Mouse (Mus musculus) Patski (cell line): ENCODE measurements at regions not wholly inside any gene's neighbourhood (a gene's known extent, or its start where the extent isn't known, plus 50 kb on each side); places are given as distances from the start of the nearest gene placed in this dataset.
A peak's percentile ranks its signal among the peaks of the same experiment; 100 is the strongest.

Experiments
- ATAC-seq: fragments of 100-300 bp; one replicate; pipeline ENCODE4 v1.8.0; 2021
- CTCF ChIA-PET: fragments of 350-600 bp; sonication (Branson Sonifier 250); formaldehyde crosslinking; loops from one replicate; lab custom pipeline; 2022; ENCODE audit warnings: inconsistent platforms; lab: Charles Lee
- POLR2A ChIA-PET: fragments of 350-600 bp; sonication (Branson Sonifier 250); formaldehyde crosslinking; loops from one replicate; lab custom pipeline; 2022; ENCODE audit warnings: antibody characterized with exemption, inconsistent platforms; lab: Charles Lee
- DNase-seq: peaks from one replicate; pipeline ENCODE4 v3.0.0-alpha.2; 2011; ENCODE audit warnings: low read depth, low spot score
- H3K27me3 ChIP-seq: fragments of 371-371 bp; one replicate; pipeline ENCODE4 v1.5.1; 2021
- CTCF ChIP-seq: fragments of 100-300 bp; IDR thresholded peaks from one replicate; pipeline ENCODE4 v1.5.1; 2021
- in situ Hi-C: fragments of 300-500 bp; cut with MboI; formaldehyde crosslinking; loops from 3 replicates; pipeline ENCODE4 v1.11.1; 2018; ENCODE audit warnings: low pct_unique_long_range_greater_than_20kb, mixed read lengths

- POLR2A ChIA-PET: no interaction called here
- no peak for DNase-seq
- ATAC-seq: no peak
- in situ Hi-C loops: no loop called here
- TF ChIP-seq CTCF: no peak
- CTCF ChIA-PET: no interaction called here
- peaks cover 25% of the 10 kb centered on the region for H3K27me3 ChIP-seq
These were observed 202.5 kb downstream of the Arhgef10l start for GRCm38 (mm10) chr4:140463296-140463695.

DNA sequence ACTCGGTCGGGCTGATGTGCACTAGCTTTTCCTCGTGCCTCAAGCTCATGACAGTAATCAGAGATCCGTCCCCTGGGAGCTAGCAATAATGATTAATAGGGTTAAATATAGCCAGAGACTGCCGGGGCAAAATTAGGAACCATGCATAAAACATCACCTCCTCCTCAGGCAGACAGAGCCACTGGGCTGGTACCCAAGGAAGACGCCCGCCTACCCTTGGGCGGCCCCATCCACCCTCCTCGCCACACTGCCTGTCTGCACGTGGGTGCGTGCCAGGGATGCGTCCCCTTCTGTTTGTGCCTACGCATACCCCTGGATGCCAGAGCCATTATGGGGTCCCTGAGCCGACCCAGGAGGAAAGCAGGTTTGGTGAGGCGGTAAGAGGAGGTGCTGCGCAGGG lies 204.5 kb downstream of the Arhgef10l start:
- ATAC-seq (no peak), DNase-seq (no peak)
- POLR2A ChIA-PET: no interaction called here
- no peak for TF ChIP-seq CTCF
- H3K27me3 ChIP-seq: peaks cover 22% of the 10 kb centered on the region
- CTCF ChIA-PET: no interaction called here
- in situ Hi-C loops: no loop called here

GRCm38 (mm10) chr4:140449062-140449461 lies 202.5 kb upstream of the Igsf21 start:
- POLR2A ChIA-PET: no interaction called here
- ATAC-seq: no peak
- H3K27me3 ChIP-seq: peaks cover 6% of the 10 kb centered on the region
- in situ Hi-C loops: no loop called here
- no peak for DNase-seq
- CTCF ChIA-PET: no interaction called here
- TF ChIP-seq CTCF: no peak

- ChIA-PET POLR2A (no interaction called here), CTCF (no interaction called here)
- in situ Hi-C loops: no loop called here
- DNase-seq: no peak
- no peaks in the 10 kb centered on the region for H3K27me3 ChIP-seq
- no peak for TF ChIP-seq CTCF
- ATAC-seq: no peak
These were observed 199.9 kb upstream of the Igsf21 start for GRCm38 (mm10) chr4:140446455-140446854.

DNA sequence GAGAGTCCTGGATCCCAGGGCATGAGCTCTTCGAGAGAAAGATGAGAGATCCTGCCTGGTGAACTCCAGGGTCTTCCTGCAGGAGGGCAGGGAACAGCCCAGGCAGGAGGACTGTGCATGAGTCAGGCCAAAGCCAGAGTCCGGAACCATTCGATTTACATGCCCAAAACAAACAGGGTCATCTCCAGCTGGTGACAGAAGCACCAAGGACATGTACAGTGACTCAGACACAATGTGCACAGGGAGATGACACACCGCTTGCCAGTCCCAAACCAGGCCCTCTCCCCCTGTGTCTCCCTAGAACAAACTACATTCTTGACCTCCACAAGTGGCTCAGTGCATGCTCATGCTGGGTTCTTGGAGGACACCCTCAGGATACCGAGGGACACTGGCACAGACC lies 199.3 kb upstream of the Igsf21 start:
- H3K27me3 ChIP-seq: no peaks in the 10 kb centered on the region
- ChIA-PET CTCF (no interaction called here), POLR2A (no interaction called here)
- DNase-seq (no peak), ATAC-seq (no peak)
- in situ Hi-C loops: no loop called here
- no peak for TF ChIP-seq CTCF

DNA sequence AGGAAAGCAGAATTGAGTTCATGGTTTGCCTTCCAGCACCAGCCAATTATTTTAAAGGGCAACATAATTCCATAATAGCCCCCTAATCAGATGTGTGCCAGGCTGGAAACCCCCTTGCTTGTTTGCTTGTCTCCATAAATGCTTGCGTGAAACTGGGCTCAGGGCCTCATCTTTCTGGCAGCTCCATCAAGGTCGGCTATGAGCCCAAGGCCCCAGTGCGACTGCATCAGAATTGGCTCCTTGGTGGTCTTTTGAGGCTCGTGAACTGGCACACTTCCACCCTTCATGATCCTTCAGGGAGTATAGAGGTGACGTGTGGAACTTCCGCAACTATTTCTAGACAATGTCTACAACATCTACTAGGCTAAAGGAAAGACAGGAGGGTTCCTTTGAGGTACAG lies 196.6 kb upstream of the Igsf21 start:
- CTCF ChIA-PET: no interaction called here
- TF ChIP-seq CTCF: no peak
- no peak for ATAC-seq
- POLR2A ChIA-PET: no interaction called here
- DNase-seq: no peak
- no peaks in the 10 kb centered on the region for H3K27me3 ChIP-seq
- in situ Hi-C loops: no loop called here

GRCm38 (mm10) chr4:140441805-140442204 lies 195.2 kb upstream of the Igsf21 start:
- ATAC-seq (no peak), DNase-seq (no peak)
- ChIA-PET POLR2A (no interaction called here), CTCF (no interaction called here)
- in situ Hi-C loops: no loop called here
- H3K27me3 ChIP-seq: no peaks in the 10 kb centered on the region
- TF ChIP-seq CTCF: no peak

GRCm38 (mm10) chr4:140439856-140440255 lies 193.3 kb upstream of the Igsf21 start:
- ATAC-seq (no peak), DNase-seq (peak; percentile 3)
- POLR2A ChIA-PET: no interaction called here
- no peak for TF ChIP-seq CTCF
- CTCF ChIA-PET: no interaction called here
- in situ Hi-C loops: no loop called here
- H3K27me3 ChIP-seq: peaks cover 5% of the 10 kb centered on the region

DNA sequence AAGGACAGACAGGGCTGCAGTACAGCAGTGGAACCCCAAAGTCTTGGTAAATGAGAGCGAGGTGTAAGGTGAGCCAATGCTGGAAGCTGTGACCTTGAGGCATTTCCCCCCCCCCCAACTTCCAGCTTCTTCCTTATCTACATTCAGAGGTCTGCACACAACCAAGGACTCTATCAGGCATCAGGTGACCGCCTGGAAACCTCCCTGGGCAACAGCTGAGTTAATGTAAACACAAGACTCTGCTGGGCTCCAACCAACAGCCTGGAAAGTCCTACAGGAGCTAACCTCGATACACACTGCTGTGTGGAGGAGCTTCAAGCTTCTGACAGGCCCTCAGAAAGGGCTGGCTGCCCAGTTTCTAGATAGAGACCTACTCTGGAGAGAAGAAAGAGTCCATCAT lies 189.4 kb upstream of the Igsf21 start:
- ATAC-seq: no peak
- peaks cover 5% of the 10 kb centered on the region for H3K27me3 ChIP-seq
- in situ Hi-C loops: no loop called here
- CTCF ChIA-PET: no interaction called here
- TF ChIP-seq CTCF: no peak
- POLR2A ChIA-PET: no interaction called here
- DNase-seq: no peak

DNA sequence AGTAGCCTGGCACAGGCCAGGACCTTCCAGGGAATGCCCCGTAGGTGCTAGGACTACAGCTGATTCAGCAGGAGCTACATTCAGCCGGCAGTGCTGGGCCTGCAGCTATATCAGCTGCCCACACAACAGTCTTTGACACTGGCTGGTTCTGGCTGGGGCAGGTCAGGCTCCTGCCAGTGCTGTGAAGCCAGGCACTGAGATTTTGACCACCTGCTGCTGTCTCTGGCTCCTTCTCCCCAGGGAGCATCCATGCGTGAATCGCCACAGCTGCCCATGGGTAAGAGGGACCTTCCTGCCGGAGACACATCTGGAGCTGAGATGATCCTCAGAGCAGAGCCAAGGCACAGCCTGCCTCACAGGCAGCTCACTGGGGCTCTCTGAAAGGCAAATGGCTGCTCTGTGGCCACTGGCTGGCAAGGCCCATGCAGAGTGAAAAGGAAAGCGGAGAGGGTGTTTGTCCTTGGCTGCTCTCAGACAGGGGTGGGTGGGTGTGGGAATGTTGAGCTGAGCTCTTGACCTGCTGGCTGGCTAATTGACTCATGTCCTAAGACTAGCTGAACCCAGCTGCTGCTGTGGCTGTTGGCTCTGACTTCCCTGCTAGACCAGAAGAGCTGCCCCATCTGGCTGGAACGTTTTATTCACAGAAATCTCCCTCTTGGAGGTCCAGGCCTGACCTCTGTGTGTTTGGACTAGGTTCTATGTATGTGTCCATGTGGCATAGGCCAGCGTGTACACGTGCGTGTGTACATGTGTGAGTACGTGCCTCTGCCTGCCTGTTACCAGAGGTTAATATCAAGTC lies 187.4 kb upstream of the Igsf21 start:
- in situ Hi-C loops: no loop called here
- TF ChIP-seq CTCF: no peak
- no peak for DNase-seq
- ATAC-seq: no peak
- POLR2A ChIA-PET: no interaction called here
- H3K27me3 ChIP-seq: peaks cover 5% of the 10 kb centered on the region
- CTCF ChIA-PET: no interaction called here

DNA sequence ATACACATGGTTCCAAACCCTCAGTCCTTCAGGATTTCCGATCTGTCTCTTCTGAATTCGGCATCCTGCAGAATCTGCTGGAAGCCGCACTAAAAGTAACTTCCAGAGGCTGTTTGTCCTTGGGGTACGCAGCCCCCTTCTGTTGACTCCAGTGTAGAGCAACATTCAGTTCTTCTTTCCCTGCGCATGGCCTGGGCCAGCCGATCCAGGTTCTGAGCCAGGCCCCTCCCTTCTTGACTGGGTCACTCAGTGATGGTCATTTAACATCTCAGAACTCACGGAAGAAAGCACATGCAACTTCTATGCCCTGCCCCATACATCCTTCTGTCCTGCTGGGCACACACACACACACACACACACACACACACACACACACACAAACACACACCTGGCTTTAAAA lies 185.5 kb upstream of the Igsf21 start:
- ChIA-PET POLR2A (no interaction called here), CTCF (no interaction called here)
- no peak for DNase-seq
- peaks cover 5% of the 10 kb centered on the region for H3K27me3 ChIP-seq
- in situ Hi-C loops: no loop called here
- TF ChIP-seq CTCF: no peak
- no peak for ATAC-seq

- H3K27me3 ChIP-seq: peaks cover 5% of the 10 kb centered on the region
- no peak for DNase-seq
- ChIA-PET CTCF (no interaction called here), POLR2A (no interaction called here)
- ATAC-seq: no peak
- in situ Hi-C loops: no loop called here
- TF ChIP-seq CTCF: no peak
These were observed 180.5 kb upstream of the Igsf21 start for GRCm38 (mm10) chr4:140427039-140427438.
